Mouse (Mus musculus): Measurements from ENCODE around the gene Kat2b. TPM values are rescaled to one million over a fixed set of nuclear protein-coding genes. Genes with fewer than 3 reads are reported as not detected.
"Not testable (repeated sequence)": the region's sequence is repeated elsewhere in the genome, so short reads cannot be mapped to it uniquely, and the experiment has no call there.

Gene Kat2b
- total RNA-seq, 1 experiment from 2014 or later: 38.0 TPM

DNA sequence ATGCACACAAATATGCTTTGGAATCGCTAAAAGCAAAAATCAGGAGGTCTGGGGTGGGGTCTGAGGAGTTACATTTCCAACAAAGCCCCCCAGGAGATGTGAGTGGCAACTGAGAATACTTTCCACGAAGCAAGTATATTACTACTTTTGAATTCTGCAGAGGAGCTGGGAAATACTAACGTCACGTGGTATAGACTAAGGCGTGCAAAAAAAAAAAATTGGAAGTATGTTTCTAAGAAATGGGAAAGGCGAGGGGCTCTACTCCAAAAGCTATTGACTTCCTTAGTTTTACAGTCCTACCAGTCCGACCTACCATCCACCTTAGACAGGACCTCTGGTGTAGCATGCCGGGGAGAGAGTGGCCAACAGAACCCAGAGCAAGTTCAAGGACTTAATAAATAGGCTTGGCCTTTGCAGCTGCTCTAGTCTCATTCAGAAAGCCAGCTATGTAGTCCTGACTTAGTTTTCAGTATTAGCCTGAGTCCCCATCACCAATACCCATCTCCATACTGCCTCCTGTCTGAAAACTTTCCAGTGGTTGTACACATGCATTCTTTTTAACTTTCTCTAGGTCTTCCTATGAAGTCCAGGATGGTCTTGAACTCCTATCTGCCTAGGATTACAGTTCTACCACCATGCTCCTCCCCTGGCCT, 2.2 kb downstream of the Kat2b start:
- ATAC-seq (replicated peaks; ENCODE audit: low read depth, poor library complexity, severe bottlenecking): no peak

DNA sequence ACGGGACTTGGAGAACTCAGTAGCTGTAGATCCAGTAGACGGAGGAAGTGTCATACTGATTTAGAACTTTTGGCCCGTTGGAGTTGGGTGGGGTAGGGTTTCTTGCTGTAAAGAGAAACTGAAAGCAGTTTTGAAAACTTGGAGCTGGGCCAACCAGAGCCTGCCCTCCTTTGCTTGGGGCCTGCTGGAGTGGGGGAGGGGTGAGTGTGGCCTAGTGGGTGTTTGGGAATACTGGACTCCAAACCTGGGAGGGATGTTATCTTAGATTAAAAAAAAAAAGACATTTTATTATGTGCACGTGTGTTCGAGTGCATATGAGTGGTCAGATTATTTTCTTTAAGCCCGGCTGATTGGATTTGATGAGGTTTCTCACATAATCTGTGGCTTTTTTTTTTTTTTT, 3.2 kb downstream of the Kat2b start:
- ATAC-seq (replicated peaks; ENCODE audit: low read depth, poor library complexity, severe bottlenecking): peak; percentile 7

DNA sequence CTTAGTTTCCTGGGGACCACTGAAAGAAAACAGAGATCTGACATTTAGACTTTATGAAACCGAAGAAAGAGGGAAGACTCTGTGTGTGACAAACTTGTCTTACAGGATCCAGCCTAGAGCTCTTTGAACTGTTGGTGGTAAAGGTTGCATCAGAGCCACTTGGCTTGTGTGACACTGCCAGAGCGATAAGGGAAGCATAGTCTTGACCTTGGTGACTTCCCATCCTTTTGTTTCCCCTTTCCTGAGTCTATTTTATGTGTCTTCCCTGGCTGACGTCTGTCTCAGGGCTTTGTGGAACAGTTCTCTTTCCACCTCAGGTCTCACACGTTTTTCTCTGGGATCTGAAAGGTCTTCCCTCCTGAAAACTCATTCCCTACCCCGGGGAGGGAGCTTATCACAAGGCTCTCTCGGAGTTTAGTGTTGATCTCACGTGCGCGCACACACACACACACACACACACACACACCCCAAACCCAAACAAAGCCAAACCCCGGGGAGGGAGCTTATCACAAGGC, 3.8 kb downstream of the Kat2b start:
- peak; percentile 57 for ATAC-seq (replicated peaks; ENCODE audit: low read depth, poor library complexity, severe bottlenecking)

DNA sequence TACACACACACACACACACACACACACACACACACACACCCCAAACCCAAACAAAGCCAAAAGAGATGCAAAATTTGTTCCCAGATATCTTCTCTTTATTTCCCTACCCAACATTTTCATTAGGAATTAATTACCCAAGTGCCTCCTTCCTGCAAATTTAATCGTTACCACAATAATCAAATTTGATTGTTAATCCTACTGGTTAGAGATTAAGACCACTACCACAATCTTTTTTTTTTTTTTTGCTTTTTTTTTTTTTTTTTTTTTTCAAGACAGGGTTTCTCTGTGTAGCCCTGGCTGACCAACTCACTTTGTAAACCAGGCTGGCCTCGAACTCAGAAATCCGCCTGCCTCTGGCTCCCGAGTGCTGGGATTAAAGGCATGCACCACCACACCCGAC, 4.3 kb downstream of the Kat2b start:
- not testable (repeated sequence) for ATAC-seq (replicated peaks; ENCODE audit: low read depth, poor library complexity, severe bottlenecking)

DNA sequence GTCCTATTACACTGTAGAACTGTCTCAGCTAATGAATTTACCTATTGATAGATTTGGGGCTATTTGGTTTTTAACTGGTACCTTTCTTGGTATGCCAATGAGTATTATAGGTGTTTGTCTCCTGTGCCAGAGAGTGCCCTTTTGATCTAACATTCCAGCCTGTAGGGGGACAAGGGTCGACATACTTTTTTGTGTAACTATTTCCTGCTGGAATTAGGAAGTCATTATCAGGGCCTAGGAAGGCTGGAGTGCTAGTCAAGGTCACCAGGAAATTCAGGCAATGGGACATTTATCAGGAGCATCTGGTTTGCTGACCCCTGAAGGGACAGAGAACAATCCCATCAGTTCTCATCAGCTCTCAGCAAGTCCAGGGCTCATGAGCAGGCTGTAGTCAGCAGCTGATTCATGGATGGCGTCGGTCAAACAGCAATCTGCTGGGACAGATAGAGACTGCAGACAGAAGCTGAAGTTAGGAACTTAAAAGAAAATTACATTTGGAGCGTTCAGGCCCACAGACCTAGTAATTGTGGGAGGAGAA, 6.4 kb downstream of the Kat2b start:
- no peak for ATAC-seq (replicated peaks; ENCODE audit: low read depth, poor library complexity, severe bottlenecking)

DNA sequence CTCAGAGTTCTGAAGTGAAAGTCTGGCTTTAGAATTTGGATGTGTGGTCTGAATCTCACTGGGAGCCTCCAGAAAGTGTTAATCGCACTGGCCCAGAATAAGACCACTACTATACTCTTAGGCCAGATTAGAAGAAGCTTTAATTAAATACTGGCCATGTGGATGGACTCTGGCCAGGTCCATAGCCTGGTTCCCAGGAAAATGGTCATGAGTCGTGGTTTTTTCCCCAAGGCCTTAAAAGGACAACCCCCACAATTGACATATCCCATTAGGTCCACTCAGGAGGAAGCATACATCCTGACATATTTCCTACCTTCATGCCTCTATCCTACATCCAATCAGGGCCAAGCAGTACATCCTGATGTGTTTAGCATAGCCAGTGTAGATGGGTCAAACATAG, 10.5 kb downstream of the Kat2b start:
- no peak for ATAC-seq (replicated peaks; ENCODE audit: low read depth, poor library complexity, severe bottlenecking)

DNA sequence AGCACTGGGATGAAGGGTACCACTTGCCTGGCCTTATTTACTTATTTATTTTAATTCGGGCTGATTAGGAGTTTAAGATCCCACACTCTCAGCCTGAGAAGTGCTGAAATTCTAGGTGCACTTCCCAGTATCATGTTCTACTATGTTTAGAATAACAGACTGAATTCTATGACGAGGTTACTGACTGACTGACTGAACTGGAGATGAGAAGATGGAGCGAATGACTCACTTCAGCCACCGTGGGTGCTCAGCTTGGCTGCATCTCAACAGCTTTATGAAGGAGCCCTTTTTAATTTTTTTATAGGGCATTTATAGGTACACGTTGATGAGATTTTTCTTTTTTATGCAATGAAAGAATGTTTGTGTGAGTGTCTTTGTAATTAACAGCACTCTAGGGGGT, 11.1 kb downstream of the Kat2b start:
- no peak for ATAC-seq (replicated peaks; ENCODE audit: low read depth, poor library complexity, severe bottlenecking)

DNA sequence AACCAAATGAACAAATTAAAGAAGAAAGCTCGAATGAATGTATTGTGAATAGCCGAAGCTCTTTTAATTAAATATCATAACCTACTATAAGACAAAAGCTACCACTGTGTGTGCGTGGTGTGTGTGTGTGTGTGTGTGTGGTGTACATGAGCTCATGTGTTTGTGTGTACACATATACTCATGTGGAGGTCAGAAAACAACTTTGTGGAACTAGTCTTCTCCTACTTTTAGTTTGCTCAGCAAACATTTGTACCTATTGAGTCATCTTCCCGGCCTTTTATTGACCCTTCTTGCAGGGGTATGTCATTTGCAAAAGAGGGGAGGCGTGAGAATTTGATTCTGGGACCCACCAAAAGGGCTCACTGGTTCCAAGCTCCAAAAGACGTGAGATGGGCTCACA, 11.6 kb downstream of the Kat2b start:
- ATAC-seq (replicated peaks; ENCODE audit: low read depth, poor library complexity, severe bottlenecking): no peak

DNA sequence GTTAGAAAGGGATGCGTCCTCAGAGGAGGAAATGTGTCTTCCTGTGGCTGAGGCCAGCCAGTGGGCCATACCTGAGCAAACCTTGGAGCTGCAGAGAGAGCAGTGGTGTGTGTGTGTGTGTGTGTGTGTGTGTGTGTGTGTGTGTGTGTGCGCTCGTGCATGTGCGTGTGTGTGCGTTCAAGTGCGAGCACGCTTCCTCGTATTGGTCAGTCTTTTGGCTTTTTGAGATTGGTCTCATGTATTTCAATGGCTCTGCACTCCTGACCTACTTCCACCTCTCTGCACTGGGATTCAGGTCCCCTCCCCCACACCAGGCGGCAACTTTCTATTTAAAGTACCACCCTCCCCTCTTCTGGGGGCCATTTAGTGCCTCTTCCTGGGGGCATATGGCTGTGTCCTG, 12.1 kb downstream of the Kat2b start:
- peak; percentile 38 for ATAC-seq (replicated peaks; ENCODE audit: low read depth, poor library complexity, severe bottlenecking)

DNA sequence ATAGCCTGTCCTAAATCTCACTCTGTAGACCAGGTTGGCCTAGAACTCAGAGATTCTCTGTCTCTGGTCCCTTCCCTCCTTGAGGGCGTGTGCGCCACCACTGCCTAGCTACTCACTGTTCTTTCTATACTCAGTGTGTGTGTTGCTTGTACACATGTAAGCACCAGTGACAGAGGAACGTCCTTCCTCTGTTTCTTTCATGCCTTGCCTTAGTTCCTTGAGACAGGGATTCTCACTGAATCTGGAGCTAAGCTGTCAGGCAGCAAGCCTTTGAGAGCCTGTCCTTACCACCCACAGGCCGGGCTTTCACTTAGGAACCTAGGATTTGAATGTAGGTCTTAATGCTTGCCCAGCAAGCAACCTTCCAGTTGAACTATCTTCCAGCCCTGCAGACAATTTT, 13.0 kb downstream of the Kat2b start:
- no peak for ATAC-seq (replicated peaks; ENCODE audit: low read depth, poor library complexity, severe bottlenecking)

DNA sequence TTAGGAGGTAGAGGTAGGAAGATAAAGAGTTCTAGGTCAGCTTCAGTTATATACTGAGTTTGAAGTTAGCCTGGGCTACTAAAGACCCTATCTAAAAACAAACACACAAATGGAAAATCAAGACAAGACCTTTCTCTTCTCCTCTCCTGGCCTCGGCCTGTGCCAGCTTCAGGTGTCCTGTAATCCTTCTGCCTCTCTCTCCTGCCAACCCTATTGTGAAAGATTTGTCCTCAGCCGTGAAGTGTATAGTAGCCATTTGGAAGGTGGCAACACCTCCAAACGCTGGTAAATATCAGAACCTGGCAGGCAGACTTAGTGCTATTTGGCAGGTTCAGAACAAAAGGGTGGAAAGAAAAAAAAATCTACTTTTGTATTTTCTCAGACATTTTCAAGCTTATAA, 13.6 kb downstream of the Kat2b start:
- no peak for ATAC-seq (replicated peaks; ENCODE audit: low read depth, poor library complexity, severe bottlenecking)

DNA sequence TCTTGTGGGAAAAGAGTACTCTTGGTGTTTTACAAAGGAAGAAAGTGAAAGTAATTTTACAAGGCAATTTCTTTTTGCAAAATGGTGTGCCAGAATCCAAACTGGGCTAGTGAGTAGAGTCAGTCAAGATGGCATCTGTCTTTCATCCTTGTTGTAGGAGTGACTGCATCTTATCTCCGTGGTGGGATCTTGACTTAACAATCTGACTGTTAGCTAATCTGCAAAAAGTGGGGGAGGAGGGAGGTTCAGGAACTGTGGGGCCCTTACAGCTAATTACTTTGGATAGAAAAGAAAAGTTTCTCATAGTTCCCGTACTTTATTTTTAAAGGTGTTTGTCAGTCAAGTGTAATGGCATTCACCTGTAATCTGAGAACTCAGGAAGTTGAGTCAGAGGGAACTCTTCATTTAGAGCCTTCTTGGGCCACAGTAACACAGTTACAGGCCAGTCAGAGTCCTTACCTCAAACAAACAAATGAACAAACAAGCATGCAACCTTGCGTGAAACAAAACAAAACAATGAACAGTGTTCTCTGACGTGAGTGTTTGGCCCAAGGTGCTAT, 15.4 kb downstream of the Kat2b start:
- ATAC-seq (replicated peaks; ENCODE audit: low read depth, poor library complexity, severe bottlenecking): no peak

DNA sequence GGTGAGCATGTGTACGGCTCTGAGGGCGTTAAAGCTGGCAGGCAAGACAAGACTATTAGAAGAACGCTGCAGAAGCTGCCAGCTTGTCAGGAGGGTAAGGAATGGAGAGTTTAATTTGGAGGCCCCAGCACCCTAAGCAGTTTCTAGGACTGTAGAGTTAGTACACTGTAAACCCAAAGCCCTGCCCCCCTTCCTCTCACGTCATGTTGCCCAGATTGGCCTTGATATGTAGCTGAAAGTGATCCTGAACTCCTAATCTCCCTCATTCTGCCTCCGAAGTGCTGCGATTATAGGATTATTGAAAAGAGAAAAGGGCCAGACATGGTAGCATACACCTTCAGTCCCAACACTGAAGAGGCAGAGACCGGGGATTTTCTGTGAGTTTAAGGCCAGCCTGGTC, 16.1 kb downstream of the Kat2b start:
- no peak for ATAC-seq (replicated peaks; ENCODE audit: low read depth, poor library complexity, severe bottlenecking)

DNA sequence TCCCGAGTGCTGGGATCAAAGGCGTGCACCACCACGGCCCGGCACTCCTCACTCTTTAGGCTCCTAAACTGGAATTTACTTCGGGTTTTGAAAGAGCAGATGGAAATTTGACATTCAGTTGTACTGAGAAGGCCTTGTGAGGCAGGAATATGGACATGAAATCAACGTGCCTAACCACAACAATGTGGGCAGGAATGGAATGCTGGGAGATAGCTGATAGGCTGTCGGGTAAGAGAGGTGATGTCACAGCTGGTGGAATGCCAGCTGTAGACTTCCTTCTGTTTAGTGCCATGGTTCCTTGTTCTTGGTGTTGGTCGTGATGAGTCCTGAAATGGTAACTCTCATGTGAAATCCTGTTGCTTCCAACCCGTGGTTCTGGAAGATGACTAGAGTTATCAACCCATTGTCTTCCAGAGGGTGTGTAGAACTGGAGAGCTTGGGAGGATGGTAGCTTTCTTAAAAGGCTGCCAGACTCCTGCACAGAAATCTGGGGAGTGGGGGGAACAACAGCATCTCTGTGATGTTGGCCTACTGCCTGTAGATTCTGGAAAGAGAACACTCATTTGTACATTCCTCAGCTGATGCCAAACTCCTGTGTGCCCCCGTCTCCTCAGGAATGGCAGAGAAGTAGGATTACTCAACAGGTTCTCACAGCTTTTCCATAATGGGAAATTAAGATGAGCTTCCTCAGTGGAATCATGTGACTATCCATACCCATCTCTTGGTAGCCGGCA, 17.4 kb downstream of the Kat2b start:
- ATAC-seq (replicated peaks; ENCODE audit: low read depth, poor library complexity, severe bottlenecking): no peak

DNA sequence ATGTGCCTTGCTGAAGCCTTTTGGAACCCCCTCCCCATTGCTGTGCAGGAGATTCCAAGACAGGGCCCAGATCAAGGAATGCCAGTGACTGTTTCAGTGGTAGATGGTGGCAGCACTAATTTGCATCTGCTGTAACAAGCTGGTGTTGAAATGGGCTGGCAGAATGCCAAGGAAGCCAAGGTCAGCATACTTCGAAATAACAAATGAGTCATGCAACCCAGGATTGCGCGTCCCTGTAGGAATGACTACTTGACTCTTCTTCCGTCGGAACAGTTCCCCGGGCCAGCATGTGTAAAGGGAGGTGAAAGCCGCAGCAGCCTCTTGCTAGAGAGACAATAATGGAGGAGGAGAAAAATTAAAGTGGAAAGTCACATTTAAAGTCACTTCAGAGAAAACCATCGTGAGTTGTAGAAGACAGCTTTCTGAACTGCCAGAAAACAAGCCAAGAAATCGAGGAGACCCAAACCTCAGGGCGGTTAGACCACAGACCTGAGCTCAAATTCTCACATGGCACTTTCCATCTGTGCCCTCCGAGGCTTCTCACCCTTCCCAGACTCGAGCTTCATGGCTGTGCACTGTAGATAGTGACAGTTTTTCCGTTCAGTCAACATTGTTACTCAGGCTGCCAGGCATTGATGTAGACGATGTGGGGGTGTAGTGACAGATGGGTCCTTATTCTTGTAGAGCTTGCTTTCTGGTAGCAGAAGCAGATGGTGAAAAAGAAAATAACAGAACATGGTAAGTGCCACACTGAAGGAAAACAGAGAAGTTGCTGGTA, 20.6 kb downstream of the Kat2b start:
- peak; percentile 91 for ATAC-seq (replicated peaks; ENCODE audit: low read depth, poor library complexity, severe bottlenecking)

DNA sequence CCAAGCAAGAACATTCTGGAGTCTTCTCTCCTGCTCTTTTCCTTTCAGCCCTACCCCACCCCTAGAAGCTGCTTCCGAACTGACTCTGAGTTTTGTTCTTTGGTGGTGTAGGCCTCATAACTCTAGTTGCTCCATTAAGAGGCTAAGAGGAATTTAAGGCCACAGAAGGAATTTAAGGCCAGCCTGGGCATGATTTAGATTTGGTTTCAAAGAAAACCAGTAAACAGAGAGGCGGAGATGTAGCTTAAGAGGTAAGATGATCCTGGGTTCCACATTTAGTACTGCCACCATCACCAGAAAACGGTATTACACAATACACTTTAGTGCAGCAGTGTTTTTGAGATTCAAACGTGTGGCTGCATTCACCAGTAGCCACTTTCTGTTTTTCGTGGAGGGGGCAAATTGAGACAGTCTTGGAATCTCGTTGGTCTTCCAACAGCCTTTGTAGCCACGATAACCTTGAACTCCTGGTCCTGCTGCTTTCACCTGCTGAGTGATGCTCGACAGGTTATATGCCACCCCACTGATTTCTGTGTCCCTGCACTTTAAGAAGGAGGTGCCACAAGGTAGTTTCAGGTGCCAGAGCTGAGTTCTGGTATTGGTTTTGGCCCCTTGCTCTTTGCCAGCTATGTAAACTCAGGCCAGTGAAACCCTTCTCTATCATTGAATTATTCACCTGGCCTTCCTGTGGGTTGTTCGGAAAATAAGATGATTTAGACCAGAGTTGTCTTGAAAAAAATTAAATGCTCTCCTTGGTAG, 21.6 kb downstream of the Kat2b start:
- ATAC-seq (replicated peaks; ENCODE audit: low read depth, poor library complexity, severe bottlenecking): 0 out of 2 replicates have a peak, but pooled peaks have one; percentile 10

DNA sequence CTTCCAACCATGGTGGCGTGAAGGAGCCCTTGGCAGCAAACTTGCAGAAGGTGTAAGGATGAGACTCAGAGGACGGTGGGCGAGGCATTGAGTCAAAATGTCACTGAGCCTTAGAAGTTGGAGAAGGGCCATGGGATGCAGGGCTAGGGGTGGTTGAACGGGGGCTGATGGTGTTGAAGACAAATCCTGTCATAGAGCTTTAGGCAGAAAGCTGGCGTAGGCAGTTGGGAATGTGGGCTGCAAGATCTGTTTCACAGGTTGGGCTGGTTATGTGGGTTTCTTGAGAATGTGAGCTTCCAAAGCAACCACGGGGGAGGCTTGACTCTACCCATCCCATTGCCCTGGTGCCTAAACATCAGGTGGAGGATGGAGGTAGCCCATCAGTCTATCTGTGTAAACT, 23.4 kb downstream of the Kat2b start:
- no peak for ATAC-seq (replicated peaks; ENCODE audit: low read depth, poor library complexity, severe bottlenecking)

DNA sequence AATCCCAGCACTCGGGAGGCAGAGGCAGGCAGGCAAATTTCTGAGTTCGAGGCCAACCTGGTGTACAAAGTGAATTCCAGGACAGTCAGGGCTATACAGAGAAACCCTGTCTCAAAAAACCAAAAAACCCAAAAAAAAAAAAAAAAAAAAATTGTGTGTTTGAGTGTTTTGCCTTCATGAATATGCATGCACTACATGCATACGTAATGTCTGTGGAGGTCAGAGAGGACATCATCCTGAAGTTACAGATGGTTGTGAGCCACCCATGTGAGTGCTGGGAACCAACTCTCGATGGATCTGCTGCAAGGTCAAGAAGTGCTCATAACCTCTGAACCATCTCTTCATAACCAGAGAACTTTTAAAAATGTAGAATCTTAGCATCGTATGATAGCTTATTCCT, 25.2 kb downstream of the Kat2b start:
- no peak for ATAC-seq (replicated peaks; ENCODE audit: low read depth, poor library complexity, severe bottlenecking)

DNA sequence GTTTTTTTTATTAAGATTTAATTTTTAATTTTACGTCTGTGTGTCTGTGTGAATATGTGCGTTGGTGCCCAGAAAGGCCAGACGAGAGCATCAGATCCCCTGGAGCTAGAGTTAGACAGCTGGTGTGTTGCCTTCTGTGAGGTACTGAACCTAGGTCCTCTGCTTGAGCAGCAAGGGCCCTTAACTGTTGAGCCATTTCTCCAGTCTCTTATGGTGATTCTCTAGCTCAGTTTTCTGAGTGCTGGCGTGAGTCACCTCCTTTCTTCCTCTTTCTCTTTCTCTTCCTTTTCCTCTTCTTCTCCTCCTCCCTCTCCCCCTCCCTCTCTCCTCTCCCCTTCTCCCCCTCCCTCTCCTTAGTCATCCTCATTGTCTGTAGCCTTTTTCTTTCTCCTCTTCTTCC, 27.9 kb downstream of the Kat2b start:
- peak; percentile 78 for ATAC-seq (replicated peaks; ENCODE audit: low read depth, poor library complexity, severe bottlenecking)

DNA sequence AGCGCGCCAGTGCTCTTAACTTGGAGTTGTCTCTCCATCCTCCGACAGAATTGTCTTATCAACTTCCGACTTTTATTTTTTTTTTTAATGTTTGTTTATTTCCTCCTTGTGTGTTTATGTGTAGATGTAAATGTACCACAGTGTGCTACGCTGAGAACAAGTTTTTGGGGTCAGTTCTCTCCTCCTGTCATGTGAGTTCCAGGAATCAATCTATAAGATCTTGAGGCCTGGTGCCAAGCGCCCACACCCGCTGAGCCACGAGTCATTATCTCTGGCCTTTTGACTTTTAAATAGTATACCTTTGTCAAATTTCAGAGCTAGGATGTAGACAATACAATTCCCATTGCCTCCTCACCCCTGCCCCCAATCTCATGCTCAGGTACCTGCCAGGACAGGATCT, 28.9 kb downstream of the Kat2b start:
- ATAC-seq (replicated peaks; ENCODE audit: low read depth, poor library complexity, severe bottlenecking): no peak
